In the genomic region with DNA sequence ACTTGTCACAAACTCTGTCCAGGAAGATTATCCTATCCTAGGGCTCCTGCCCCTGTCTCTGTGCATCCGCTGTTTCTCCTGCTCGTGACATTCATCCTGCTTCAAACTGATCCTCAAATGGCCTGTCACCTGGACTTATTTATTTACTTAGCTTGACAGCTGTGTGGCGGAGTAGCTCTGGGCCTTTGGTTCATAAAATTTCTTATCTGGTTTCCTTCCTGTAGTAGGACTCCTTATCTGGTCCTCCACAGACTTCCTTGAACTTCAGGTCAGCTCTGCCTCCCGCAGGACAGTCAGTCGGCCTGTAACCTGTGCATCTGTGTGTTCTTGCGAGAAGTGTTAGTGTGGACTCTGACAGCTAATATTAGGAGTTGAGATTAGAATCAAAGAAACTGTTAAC, we compare ENCODE assay signal across 20 mouse cellular contexts. TPM values are rescaled to one million over a fixed set of nuclear protein-coding genes. Genes with fewer than 3 reads are reported as not detected.
DNase-seq lines count a peak whose midpoint lies in the region; ATAC-seq and TF ChIP-seq lines count a peak whose summit lies in the region.
"Had no signal": no experiment of that assay in that cellular context is flagged by ENCODE, and none has a peak within 500 bp of the region (broad histone marks: within the 10 kb centered on the region; RNA-seq: fewer than 3 reads in every experiment).

No protein-coding gene starts in this region.

- H3K27ac ChIP-seq in heart, embryonic 12.5 days (ENCODE audit: poor library complexity, severe bottlenecking): no peak overlapping the region
- peak overlapping the region; percentile 32; the same call in 1 of the 2 replicates for H3K27ac ChIP-seq in ES-Bruce4 (ENCODE audit: insufficient read depth, low read length)
- H3K27ac ChIP-seq in kidney, embryonic 14.5 days (ENCODE audit: low read depth, low read length): no peak overlapping the region
- H3K27ac ChIP-seq: liver, embryonic 12.5 days; stomach, postnatal 0 days had no signal

- no peak for TF ChIP-seq EP300 in ES-Bruce4 (IDR thresholded peaks at IDR 0.05; ENCODE audit: insufficient read depth, low read depth, low read length)

- H3K4me3 ChIP-seq in heart, embryonic 12.5 days: no peak overlapping the region
- H3K4me3 ChIP-seq in ES-Bruce4 (ENCODE audit: low read depth, low read length): no peak overlapping the region
- no peak overlapping the region for H3K4me3 ChIP-seq in kidney, embryonic 14.5 days (ENCODE audit: low read length)
- H3K4me3 ChIP-seq: liver, embryonic 12.5 days had no signal

- TF ChIP-seq POLR2A in ES-Bruce4 (IDR thresholded peaks at IDR 0.05; ENCODE audit: insufficient read depth, low read length): no peak

- H3K27me3 ChIP-seq in heart, embryonic 12.5 days (replicated peaks): peaks cover 8% of the 10 kb centered on the region; the same call in 1 of the 2 replicates
- no peaks in the 10 kb centered on the region for H3K27me3 ChIP-seq in ES-Bruce4 (ENCODE audit: control insufficient read depth, insufficient read depth, low read length, poor library complexity, severe bottlenecking)
- H3K27me3 ChIP-seq in kidney, embryonic 14.5 days (ENCODE audit: control insufficient read depth, insufficient read depth, low read length): no peaks in the 10 kb centered on the region

- H3K9ac ChIP-seq in heart, embryonic 12.5 days: no peak overlapping the region
- H3K9ac ChIP-seq in ES-Bruce4 (ENCODE audit: low read depth, poor library complexity, severe bottlenecking): 0 out of 2 replicates have a peak overlapping the region, but pooled peaks have one; percentile 51
- no peak overlapping the region for H3K9ac ChIP-seq in kidney, embryonic 14.5 days (ENCODE audit: low read depth, low read length)
- H3K9ac ChIP-seq: forebrain, postnatal 0 days; liver, embryonic 12.5 days had no signal

- H3K36me3 ChIP-seq in heart, embryonic 12.5 days: no peaks in the 10 kb centered on the region
- H3K36me3 ChIP-seq in ES-Bruce4 (ENCODE audit: control insufficient read depth, insufficient read depth, low read length, poor library complexity, severe bottlenecking): no peaks in the 10 kb centered on the region
- no peaks in the 10 kb centered on the region for H3K36me3 ChIP-seq in kidney, embryonic 14.5 days (ENCODE audit: control insufficient read depth, insufficient read depth, low read length)
- H3K36me3 ChIP-seq: liver, embryonic 12.5 days had no signal

- peak; percentile 51 for DNase-seq in heart, adult 8-10 months (ENCODE audit: low spot score)
- peak; percentile 48 for DNase-seq in lung, postnatal 10 days
- no peak for DNase-seq in ovary, postnatal 36 days (ENCODE audit: low spot score)
- no peak for DNase-seq in layer of hippocampus, adult 9-11 months
- DNase-seq in embryo, embryonic 11 days: no peak
- DNase-seq: B cell, adult 2 months; cerebellum, adult 2 months; forebrain, postnatal 0 days; gastrocnemius, postnatal 10 days; left cerebral cortex, postnatal 4 days; retina, postnatal 1 day had no signal

- H3K4me2 ChIP-seq in heart, embryonic 12.5 days: no peak overlapping the region
- 0 out of 2 replicates have a peak overlapping the region, but pooled peaks have one; percentile 46 for H3K4me2 ChIP-seq in kidney, embryonic 14.5 days (replicated peaks; ENCODE audit: low read depth, low read length)

- WGBS in heart, embryonic 12.5 days: 34% methylated on average over 6 of the region's 6 CpGs
- 35% methylated on average over 6 of the region's 6 CpGs for WGBS in kidney, embryonic 14.5 days

- peaks cover 29% of the 10 kb centered on the region for H3K4me1 ChIP-seq in heart, embryonic 12.5 days (replicated peaks)
- H3K4me1 ChIP-seq in ES-Bruce4 (ENCODE audit: control insufficient read depth, insufficient read depth, low read length): peaks cover 5% of the 10 kb centered on the region
- H3K4me1 ChIP-seq in kidney, embryonic 14.5 days (ENCODE audit: control insufficient read depth, insufficient read depth, low read length): peaks cover 24% of the 10 kb centered on the region

- H3K9me3 ChIP-seq in heart, embryonic 12.5 days (replicated peaks): 0 out of 2 replicates have a peak, but pooled peaks cover 3% of the 10 kb centered on the region
- no peaks in the 10 kb centered on the region for H3K9me3 ChIP-seq in ES-Bruce4 (replicated peaks; ENCODE audit: control insufficient read depth, insufficient read depth, low read length, poor library complexity, severe bottlenecking)
- H3K9me3 ChIP-seq in kidney, embryonic 14.5 days (ENCODE audit: control insufficient read depth, low read length): no peaks in the 10 kb centered on the region
- H3K9me3 ChIP-seq: liver, embryonic 12.5 days had no signal

- no peak for TF ChIP-seq CTCF in ES-Bruce4 (IDR thresholded peaks at IDR 0.05; ENCODE audit: low read depth, low read length)

- ATAC-seq in heart, embryonic 12.5 days (ENCODE audit: insufficient number of reproducible peaks, low FRiP score): no peak
- ATAC-seq in kidney, embryonic 14.5 days (ENCODE audit: low FRiP score, low TSS enrichment): no peak
- ATAC-seq: forebrain, postnatal 0 days; liver, embryonic 12.5 days had no signal

RNA-seq across cellular contexts. Expression of a gene that starts 15.7 kb away (rescaled TPM):
- not detected for total RNA-seq in heart, adult 8-10 months (2022)
- polyA plus RNA-seq in heart, embryonic 12.5 days (2016; fragmentation: Nextera tagmentation; extraction: Ambion mirVana): 0.12 and 0.41 TPM in 2 replicates
- polyA plus RNA-seq in ES-Bruce4 (2011; ENCODE audit: insufficient read depth, insufficient read length, low read depth, missing spikeins): 9.9 and 11.3 TPM in 2 replicates
- polyA plus RNA-seq in kidney, embryonic 14.5 days (2014; fragmentation: Nextera tagmentation; extraction: Ambion mirVana): 0.71 and 1.2 TPM in 2 replicates
- total RNA-seq: layer of hippocampus, postnatal 10 days; left cerebral cortex, postnatal 4 days; monocyte, adult 5-6 weeks had no signal
- polyA plus RNA-seq: forebrain, postnatal 0 days; neural tube, embryonic 14.5 days had no signal

RNA-seq across cellular contexts. Expression of a gene that starts 27.7 kb away (rescaled TPM):
- total RNA-seq in heart, adult 8-10 months (2022): 10 to 100 TPM in 1 of 4 experiments, 1 to 10 TPM in 3; 9.1 to 10.3 (median 9.8) TPM
- 11.8 and 12.1 TPM in 2 replicates for polyA plus RNA-seq in heart, embryonic 12.5 days (2016; fragmentation: Nextera tagmentation; extraction: Ambion mirVana)
- polyA plus RNA-seq in ES-Bruce4 (2011; ENCODE audit: insufficient read depth, insufficient read length, low read depth, missing spikeins): 86.4 and 92.1 TPM in 2 replicates
- 13.9 and 20.9 TPM in 2 replicates for polyA plus RNA-seq in kidney, embryonic 14.5 days (2014; fragmentation: Nextera tagmentation; extraction: Ambion mirVana)

RNA-seq across cellular contexts. Expression of a gene that starts 41.8 kb away (rescaled TPM):
- total RNA-seq in heart, adult 8-10 months (2022): not detected
- polyA plus RNA-seq in heart, embryonic 12.5 days (2016; fragmentation: Nextera tagmentation; extraction: Ambion mirVana): 0.14 TPM in 1 of 2 replicates, not detected in the other
- 0.96 and 2.0 TPM in 2 replicates for polyA plus RNA-seq in ES-Bruce4 (2011; ENCODE audit: insufficient read depth, insufficient read length, low read depth, missing spikeins)
- not detected in 2 replicates for polyA plus RNA-seq in kidney, embryonic 14.5 days (2014; fragmentation: Nextera tagmentation; extraction: Ambion mirVana)
- total RNA-seq: forebrain, postnatal 0 days; megakaryocyte, adult 5-6 weeks; monocyte, adult 5-6 weeks had no signal
- polyA plus RNA-seq: neural tube, embryonic 14.5 days had no signal

Comparison
In these comparisons a context has a peak if more than half of its experiments do, and no peak if none do; other contexts are left out.
1. DNase-seq: peak in heart, adult 8-10 months (single experiment) and lung, postnatal 10 days (single experiment); none in ovary, postnatal 36 days (single experiment), layer of hippocampus, adult 9-11 months (single experiment) and embryo, embryonic 11 days (single experiment).